Mouse (Mus musculus) cortical plate, adult 2 months (tissue): Measurements from ENCODE around the gene Emilin1.

Source experiments
- CTCF ChIP-seq: fragments of 200-500 bp; IDR thresholded peaks from 2 replicates; pipeline ENCODE4 v1.5.1; 2011; ENCODE audit warnings: mild to moderate bottlenecking, control low read depth, low read length; ENCODE audit not compliant: insufficient read depth; ENCODE audit errors: extremely low read depth
- POLR2A ChIP-seq: fragments of 200-500 bp; IDR thresholded peaks from 2 replicates; pipeline ENCODE4 v1.6.1; 2011; ENCODE audit warnings: mild to moderate bottlenecking, low read length, control low read depth; ENCODE audit not compliant: insufficient read depth; ENCODE audit errors: extremely low read depth

DNA sequence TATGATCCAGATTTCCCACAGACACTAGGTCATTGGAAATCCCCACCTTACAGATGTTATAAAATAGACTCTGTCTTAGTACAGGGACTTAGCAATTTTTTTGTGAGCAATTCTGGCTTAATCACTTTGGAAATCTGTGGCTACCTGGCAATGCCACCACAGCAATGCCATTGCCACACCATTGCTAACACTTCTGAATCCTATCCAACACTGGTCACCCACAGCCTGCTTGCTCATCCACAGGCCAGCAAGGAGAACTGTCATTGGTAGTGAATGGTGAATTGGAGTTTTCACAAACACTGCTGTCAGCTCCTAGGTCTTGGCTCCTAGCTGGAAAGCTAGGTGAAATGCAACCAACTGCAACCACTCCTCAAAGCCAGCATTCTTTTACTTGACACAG, 2.7 kb upstream of the Emilin1 start:
- no peak for TF ChIP-seq CTCF
- no peak for TF ChIP-seq POLR2A
